Mouse (Mus musculus): ENCODE results near the gene Defb25. TPM values are rescaled to one million over a fixed set of nuclear protein-coding genes. Genes with fewer than 3 reads are reported as not detected.
"Not testable (repeated sequence)": the region's sequence is repeated elsewhere in the genome, so short reads cannot be mapped to it uniquely, and the experiment has no call there.

Gene Defb25
- 1 to 10 TPM; 1.5 to 2.4 TPM for total RNA-seq (2021)
- long read RNA-seq, experiment 1: 0 reads
- long read RNA-seq, experiment 2, partial matches to known transcripts: 0 of 1 reads
- long read RNA-seq, experiment 2, other reads (novel, unspliced or antisense): 1 of 1 reads

- no peak for DNase-seq (ENCODE audit: low spot score in 2 of 2)
Measured at GRCm38 (mm10) chr2:152622953-152623352, at the start of gene Defb25. TSS of gene Defb25 (minus strand) at chr2:152623053.

- DNase-seq (ENCODE audit: low spot score in 2 of 2): no peak
Measured at GRCm38 (mm10) chr2:152672166-152672565, 49.3 kb upstream of the Defb25 start.

- DNase-seq (ENCODE audit: low spot score in 2 of 2): no peak
Measured at GRCm38 (mm10) chr2:152671642-152671999, 48.8 kb upstream of the Defb25 start.

- DNase-seq (ENCODE audit: low spot score in 2 of 2): no peak
Measured at GRCm38 (mm10) chr2:152670983-152671641, 48.3 kb upstream of the Defb25 start.

GRCm38 (mm10) chr2:152669639-152670484 lies 47.0 kb upstream of the Defb25 start:
- DNase-seq (ENCODE audit: low spot score in 2 of 2): no peak

- peak; percentile 92 to 93 for DNase-seq (ENCODE audit: low spot score in 2 of 2)
Measured at GRCm38 (mm10) chr2:152669256-152669638, 46.4 kb upstream of the Defb25 start, which contains the start of gene H13. TSS of gene H13 (plus strand) at chr2:152669461.

- DNase-seq (ENCODE audit: low spot score in 2 of 2): not testable (repeated sequence)
Measured at GRCm38 (mm10) chr2:152666191-152666590, 43.3 kb upstream of the Defb25 start.

- DNase-seq (ENCODE audit: low spot score in 2 of 2): no peak
Measured at GRCm38 (mm10) chr2:152661163-152661562, 38.3 kb upstream of the Defb25 start.

GRCm38 (mm10) chr2:152657398-152657797 lies 34.5 kb upstream of the Defb25 start:
- peak in 1 of 2 experiments; percentile 54 for DNase-seq (ENCODE audit: low spot score in 2 of 2)

- peak in 1 of 2 experiments; percentile 44 for DNase-seq (ENCODE audit: low spot score in 2 of 2)
Measured at GRCm38 (mm10) chr2:152653874-152654715, 31.2 kb upstream of the Defb25 start.

- peak; percentile 55 to 69 for DNase-seq (ENCODE audit: low spot score in 2 of 2)
Measured at GRCm38 (mm10) chr2:152652901-152653620, 30.2 kb upstream of the Defb25 start.

- DNase-seq (ENCODE audit: low spot score in 2 of 2): no peak
Measured at GRCm38 (mm10) chr2:152639406-152640113, 16.7 kb upstream of the Defb25 start.

- no peak for DNase-seq (ENCODE audit: low spot score in 2 of 2)
Measured at GRCm38 (mm10) chr2:152638865-152639264, 16.0 kb upstream of the Defb25 start.

- no peak for DNase-seq (ENCODE audit: low spot score in 2 of 2)
Measured at GRCm38 (mm10) chr2:152637381-152637780, 14.5 kb upstream of the Defb25 start.

GRCm38 (mm10) chr2:152637006-152637322 lies 14.1 kb upstream of the Defb25 start:
- no peak for DNase-seq (ENCODE audit: low spot score in 2 of 2)

- peak in 1 of 2 experiments; percentile 44 for DNase-seq (ENCODE audit: low spot score in 2 of 2)
Measured at GRCm38 (mm10) chr2:152636246-152637005, 13.6 kb upstream of the Defb25 start.

GRCm38 (mm10) chr2:152634311-152634710 lies 11.5 kb upstream of the Defb25 start:
- no peak for DNase-seq (ENCODE audit: low spot score in 2 of 2)

GRCm38 (mm10) chr2:152633334-152633733 lies 10.5 kb upstream of the Defb25 start:
- DNase-seq (ENCODE audit: low spot score in 2 of 2): no peak

GRCm38 (mm10) chr2:152629904-152630303 lies 7.1 kb upstream of the Defb25 start:
- no peak for DNase-seq (ENCODE audit: low spot score in 2 of 2)
